Mouse (Mus musculus) R1 (cell line): ENCODE results near the gene Tox4.

Source experiments
- DNase-seq: peaks from one replicate; pipeline ENCODE4 v3.0.0-alpha.2; 2018; ENCODE audit warnings: low read depth, low spot score

The Tox4 gene

DNA sequence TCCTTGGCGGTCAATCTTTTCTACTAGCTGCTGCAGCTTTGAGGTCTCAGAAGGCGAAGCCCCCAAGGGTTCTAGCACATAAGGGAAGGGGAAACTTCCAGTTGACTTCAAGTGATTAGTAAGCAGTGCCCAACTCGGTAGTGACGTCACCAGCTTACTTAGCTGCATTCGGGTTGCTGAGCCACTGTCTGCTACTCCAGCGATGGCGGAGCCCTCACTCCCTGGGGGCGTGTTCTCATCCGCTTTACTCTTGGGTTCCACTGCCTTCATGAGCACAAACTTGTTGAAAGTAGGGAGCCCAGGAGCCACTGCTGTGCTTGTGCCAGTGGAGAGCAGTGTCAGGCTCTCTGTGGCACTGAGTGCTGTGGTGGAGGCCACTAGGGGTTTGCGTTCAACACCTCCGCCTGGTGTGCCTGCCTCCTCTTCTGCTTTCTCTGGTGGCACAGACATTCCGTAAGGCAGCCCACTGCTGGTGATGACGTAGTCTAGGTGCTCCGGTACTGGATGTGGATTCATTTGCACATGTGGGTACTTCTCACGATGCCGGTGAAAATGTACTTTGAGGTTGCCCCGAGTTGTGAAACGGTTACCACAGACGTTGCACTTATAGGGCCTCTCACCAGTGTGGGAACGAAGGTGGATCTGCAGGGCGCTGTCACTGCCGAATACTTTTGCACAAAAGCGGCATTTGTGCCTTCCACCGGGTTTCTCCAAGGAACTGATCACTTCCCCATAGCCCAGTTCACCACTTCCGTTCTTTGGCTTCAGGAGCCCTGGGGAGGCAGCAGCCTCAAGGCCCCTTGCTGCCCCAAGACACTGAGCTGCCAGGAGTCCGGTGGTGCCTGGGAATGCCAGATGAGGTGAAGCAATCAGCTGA is 35.2 kb downstream of the Tox4 start:
- DNase-seq: peak; percentile 60

- DNase-seq: peak; percentile 33
These were observed 35.8 kb downstream of the Tox4 start for GRCm38 (mm10) chr14:52314808-52315150.

GRCm38 (mm10) chr14:52315283-52315780 is 36.4 kb downstream of the Tox4 start:
- DNase-seq: no peak

- peak; percentile 83 for DNase-seq
These were observed 37.0 kb downstream of the Tox4 start for GRCm38 (mm10) chr14:52315792-52316440.

- DNase-seq: peak; percentile 69
These were observed 37.7 kb downstream of the Tox4 start for GRCm38 (mm10) chr14:52316441-52317225.

DNA sequence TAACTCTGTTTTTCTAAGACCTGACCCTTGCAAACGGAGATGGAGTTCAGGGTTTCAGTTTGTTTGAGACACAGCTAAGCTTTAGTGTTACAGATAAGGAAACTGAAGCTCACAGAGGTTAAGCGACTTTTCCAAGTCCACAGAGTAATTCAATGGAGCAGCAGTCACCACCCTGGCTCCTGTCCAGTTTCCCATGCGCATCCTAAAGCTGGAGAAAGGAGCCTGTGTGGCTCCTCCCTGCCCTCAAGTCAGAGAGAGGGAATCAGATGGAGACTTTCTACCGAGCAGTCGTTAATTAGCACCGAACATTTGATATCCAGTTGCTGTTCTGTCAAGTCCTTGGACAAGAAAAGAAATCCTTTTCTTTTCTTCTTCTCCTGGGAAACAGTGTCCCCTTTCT is 40.4 kb downstream of the Tox4 start:
- no peak for DNase-seq

DNA sequence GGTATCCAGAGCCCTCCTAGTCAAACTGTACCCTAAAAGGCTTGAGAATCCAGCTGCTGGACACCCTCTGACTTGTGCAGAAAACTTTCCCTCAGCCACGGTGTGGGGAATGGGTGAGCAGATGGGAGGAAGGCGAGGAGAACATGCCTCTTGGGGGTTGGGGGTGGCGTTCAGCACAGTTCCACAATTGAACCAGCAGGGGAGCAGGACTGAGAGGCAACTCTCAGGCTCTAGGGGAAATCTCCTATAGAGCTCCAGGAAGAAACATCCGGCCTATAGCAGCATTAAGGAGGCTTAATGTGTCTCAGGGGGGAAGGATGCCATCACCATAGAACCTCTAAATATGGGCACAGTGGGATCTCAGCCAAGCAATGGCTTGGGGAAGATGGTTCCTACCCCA is 46.9 kb downstream of the Tox4 start:
- peak; percentile 83 for DNase-seq

DNA sequence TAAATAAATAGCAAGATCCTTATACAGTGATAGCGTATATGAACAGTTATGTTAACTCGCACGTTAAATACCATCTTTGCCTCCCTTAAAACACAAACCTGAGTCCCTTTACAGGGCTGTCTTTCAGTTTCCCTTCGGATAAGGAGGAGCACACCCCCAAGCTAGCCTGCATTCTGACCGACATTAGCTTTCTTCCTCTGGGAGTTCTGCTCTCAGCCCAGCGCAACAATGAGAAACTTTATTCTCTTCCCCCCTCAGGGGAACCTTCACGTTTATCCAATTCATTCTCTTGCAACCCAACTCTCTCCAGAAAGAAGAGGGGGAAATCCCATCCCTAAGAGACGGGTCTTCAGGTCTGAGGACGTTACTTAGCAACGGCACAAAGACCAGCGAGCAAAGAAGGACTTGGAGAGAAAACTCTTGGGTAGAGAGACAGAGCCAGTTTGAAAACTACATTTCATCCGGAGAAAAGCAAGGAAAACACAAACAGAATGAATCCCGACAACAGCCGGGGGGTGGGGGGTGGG is 48.5 kb downstream of the Tox4 start:
- peak; percentile 74 for DNase-seq

- DNase-seq: peak; percentile 54
These were observed 49.2 kb downstream of the Tox4 start, which contains the start of gene Sall2 for GRCm38 (mm10) chr14:52327910-52328812. TSS of gene Sall2 (minus strand) at chr14:52328762.

- DNase-seq: peak; percentile 57
These were observed 52.3 kb downstream of the Tox4 start for GRCm38 (mm10) chr14:52331069-52331750.

- DNase-seq: peak; percentile 84
These were observed 53.2 kb downstream of the Tox4 start for GRCm38 (mm10) chr14:52332171-52332570.

DNA sequence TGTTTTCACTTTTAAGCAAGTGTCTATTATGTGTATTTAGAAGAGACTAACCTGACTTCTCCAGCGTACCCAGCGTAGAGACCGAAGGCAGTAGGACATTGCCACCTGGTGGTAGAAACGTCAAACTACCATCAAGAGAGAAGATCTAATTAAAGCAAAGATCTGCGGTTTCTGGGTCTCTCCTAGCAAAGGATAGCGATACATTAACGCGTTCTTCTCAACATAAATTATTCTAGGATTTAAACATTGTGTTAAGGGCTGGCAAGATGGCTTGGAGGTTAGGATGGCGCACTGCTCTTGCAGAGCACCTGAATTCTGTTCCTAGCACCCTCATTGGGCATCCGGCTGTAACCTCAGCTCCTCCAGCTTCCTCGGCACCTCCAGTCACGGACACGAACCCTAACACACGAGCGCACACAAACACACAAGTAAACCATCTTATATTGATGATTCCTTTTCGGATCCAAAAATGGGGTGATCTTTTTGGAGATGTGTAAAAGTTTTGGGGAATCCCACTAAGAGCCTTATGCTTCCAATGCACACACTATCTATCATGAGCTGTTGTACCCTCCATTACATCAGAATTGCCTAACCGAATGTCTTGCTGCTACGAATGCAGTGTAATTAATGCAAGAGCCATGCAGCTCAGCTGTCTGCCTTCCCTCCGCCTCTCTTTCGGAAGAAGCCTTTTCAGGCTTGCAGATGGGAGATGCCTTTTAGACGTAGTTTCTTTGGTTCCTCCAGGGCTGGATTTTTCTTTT is 60.0 kb downstream of the Tox4 start:
- peak; percentile 82 for DNase-seq

GRCm38 (mm10) chr14:52339512-52339852 is 60.5 kb downstream of the Tox4 start:
- no peak for DNase-seq
